Mouse (Mus musculus) frontal cortex, adult 2 months (tissue): ENCODE data around the gene Myzap. TPM values are rescaled to one million over a fixed set of nuclear protein-coding genes. Genes with fewer than 3 reads are reported as not detected.

Experiments used
- DNase-seq, 2 experiments: peaks; one replicate each; pipeline ENCODE4 v3.0.0; 2022; ENCODE audit warnings: low spot score in 1 of 2; ENCODE audit errors: extremely low spot score in 1 of 2
- polyA plus RNA-seq: library from polyadenylated mRNA; depleted of rRNA; stranded (reverse); fragments of >200 nt; gene quantifications from 2 replicates; pipeline ENCODE4 v1.2.3, GENCODE M21; 2012

Myzap gene
- polyA plus RNA-seq, 1 experiment: 0.74 TPM

DNA sequence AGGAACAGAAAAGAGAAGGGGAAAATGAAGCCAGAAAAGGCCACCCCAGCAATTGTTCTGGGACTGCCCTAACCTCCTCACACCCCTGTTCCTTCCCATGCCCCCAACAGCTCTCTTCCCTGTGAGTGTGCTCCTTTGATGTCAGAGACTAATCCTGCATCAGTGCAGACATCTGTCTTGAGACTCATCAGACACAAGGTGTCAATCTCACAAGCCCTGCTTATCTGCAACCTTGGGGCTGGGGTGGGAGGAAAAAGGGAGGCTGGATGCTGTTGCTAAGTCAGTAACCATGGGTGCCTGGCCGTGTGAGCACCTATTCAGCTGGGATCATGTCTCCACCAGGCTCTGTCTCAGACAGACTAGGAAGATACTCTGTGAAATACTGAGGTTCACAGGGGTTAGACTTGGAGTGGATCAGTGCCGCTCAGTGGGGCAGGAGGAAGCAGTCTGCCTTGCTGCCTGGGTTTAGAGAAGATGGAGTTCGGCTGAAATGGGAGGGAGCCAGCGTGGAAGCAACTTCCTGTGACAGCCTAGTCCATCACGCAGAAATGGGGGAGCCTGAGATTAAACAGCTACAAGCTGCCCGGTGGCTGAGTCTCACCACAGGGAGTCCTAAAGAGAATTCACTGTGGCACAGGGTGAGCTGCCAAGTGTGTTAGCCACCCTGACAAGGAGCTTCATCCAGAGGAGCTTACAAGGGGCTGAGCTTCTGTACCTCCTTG is 12.9 kb upstream of the Myzap start:
- no peak for DNase-seq

DNA sequence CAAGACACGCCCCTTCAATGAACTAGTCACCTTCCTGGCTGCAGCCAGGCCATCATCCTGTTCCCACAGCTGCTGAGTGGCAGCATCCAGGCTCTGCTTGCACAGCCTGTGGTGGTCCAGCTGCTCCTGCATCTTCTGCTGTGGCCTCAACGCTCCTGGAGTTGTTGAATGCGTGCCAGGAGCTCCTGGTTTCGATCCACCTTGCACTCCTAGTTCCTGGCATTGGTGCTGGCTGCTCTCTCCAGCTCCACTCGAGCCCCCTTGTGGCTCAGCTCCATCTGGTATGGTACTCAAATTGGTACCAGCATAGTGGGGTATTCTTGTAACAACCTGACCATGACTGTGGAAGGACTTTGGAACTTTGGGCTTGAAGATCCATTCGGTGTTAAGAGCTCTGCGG is 7.7 kb upstream of the Myzap start:
- no peak for DNase-seq

DNA sequence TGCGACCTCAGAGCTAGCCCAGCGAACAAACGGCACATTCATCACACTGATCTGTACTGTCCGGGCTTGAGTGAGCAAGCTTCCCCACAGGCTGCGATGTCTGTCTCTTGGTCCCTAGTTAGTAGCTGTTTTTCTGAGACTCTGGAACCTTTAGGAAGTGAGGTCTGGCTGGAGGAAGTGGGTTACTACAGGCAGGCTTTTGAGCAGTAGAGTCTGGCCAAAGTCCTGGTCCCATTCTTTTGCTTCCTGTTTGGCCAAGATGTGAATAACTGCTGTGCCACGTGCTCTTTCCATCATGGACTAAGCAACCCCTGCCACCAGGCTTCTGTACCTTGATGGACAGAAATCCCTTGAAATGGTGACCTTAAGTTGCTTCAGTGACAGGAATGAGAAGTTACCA is 4.7 kb upstream of the Myzap start:
- no peak for DNase-seq

DNA sequence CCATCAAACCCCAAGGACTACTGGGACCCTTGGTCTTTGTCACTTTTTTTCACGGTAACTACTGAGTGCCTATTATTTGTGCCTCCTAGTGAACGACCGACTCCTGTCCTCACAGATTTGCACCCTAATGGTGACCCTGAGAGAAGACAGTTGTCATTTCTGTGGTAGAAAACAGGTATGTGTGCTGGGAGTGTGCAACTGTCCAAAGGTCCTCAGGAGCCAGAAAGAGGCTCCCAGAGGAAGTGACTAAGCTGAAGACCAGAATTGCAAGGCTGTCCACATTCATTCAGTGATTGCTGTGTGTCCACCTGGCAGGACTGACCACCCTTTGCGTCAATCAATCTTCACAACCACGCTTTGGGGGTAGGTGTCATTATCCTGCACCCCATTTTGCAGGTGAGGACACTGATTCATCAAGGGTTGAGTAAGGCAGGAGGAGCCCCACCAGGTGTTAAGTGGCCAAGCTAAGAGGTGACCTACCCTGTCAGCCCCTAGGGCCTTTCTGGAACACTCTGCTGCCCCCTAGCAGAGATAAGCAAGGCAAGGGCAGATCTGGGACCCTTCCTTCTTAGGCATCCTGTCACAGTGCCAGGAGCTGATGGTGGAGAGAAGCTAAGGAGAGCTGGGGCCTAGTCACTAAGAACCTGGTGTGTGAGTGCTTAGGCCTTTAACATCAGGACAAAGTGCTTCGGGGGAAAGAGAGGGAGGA is 571 bp upstream of the Myzap start:
- DNase-seq: no peak

DNA sequence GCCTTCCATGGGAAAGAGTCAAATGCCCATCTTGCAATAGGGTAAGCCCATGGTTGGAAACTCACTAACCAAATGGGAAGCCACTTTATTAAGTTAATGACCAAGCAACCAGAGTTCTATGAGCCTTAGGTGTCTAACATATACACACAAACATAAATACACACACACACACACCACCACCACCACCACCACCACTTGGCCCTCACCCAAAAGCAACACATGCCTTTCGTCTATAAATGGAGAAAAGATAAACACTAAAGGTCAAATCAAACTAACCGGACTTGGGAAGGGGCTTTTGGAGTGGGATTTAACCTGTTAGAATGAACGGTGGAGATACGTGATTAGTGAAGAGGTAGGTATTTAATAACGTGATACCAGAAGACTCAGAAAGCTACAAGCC is 1.1 kb downstream of the Myzap start:
- no peak for DNase-seq

DNA sequence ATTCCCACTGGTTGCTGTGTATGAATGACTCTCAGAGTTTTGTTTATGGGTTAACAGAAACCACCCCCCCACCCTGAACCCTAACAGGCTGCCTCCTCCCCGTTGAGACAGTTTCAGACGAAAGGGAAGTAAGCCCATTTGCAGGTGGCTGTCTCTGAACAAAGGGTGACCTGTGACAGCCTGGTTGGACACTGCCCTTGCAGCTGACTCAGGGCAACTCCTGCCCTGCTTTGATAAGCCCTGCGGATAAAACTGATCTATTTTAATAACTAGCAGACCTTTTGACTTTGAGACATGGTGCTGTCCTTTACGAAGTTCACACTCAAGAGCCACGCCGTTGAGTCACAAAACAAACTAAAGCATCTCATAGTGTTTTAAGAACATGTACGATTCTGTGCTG is 2.4 kb downstream of the Myzap start:
- DNase-seq: no peak

DNA sequence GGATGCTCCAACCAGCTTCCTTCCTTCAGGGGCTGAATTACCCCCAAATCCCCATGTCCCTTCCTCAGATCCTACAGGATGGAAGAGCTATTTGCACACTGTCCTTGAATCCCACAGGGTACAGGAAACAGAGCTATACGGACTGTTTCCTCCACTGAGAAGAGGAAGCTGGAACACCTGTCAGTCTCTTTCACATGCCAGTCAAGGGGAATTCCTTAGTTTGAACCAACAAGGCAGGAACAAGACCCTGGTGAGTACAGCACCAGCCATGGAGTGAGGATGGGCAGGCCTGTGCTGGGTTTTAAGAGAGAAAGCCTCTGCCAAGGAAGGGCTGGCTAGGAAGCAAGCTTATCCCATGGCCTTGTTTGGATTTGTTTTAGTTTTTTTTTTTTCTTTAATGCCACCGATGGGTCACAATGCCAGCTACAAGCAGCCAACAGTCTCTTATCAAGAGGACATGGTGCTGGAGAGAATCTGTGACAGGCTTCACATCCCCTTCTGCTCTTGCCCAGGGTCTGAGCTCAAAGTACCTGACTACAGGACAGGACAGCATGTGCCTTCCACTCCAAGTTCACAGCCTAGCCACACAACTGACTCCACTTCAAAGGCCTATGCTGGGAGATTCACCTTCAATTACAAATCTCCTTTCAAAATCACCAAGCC is 3.1 kb downstream of the Myzap start:
- no peak for DNase-seq

DNA sequence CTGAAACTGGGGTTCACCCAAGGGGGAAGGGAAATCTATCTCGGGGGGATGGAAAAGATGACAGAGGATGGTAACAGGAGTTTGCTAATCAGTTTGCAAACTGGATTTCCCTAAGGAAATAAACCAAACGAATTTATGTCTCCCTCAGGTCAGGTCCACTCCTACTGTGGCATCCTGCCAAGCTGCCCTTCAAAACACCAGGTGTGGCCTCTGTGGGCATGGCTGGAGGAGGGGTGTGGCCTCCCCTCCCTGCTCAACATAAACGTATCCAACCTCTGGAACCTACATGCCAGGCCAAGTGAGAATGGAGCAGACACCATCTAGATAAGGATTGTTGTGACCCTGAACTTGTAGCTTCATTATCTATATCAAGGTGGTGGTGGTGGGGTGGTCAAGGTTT is 5.8 kb downstream of the Myzap start:
- no peak for DNase-seq

DNA sequence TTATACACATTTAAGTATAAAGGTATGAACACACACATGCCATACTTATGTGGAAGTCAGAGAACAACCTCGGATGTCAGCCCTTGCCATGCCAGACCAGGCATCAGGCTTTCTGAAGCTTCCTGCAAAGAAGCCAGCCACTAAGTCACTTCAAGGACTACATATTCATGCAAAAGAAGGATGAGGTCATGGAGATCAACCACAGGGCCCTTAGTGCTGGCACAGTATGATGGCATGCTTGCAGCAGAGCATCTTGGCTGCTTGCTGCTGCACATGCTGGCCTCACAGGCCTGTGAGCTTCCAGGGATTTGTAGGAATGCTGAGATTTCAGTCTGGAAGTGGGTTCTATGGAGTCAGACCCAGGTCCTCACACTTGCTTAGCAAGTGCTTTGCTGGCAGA is 9.4 kb downstream of the Myzap start:
- no peak for DNase-seq

GRCm38 (mm10) chr9:71578896-71579564 is 13.1 kb downstream of the Myzap start:
- no peak for DNase-seq

- DNase-seq: no peak
Observed at GRCm38 (mm10) chr9:71574440-71574839, 17.7 kb downstream of the Myzap start.

DNA sequence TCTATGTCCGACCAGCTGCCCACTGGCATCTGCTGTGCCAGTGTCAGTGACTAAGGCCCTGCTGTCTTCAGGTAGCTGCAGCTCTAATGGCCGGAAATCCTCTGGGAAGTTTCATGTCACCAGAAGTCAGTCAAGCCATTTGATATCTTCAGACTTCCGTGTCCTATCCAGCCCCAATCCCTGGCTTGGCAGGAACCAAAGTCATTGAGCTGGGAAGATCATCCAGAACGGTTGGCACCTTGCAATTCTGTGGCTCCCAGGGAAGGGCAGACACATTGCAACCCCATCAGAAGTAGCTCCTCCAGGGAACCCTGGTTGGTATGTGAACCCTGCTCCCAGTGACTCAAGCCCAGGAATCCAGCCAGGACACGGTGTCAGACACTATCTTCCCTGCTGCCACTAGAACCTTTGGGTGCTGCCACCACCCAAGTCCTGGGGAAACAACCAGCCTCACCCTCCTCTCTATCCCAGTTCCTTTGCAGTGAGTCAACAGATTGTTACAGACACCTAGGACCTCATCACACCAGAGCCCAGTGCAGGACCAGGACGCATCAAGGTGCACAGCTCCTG is 18.3 kb downstream of the Myzap start:
- DNase-seq: no peak

- DNase-seq: peak; percentile 11 to 61
Observed at GRCm38 (mm10) chr9:71571150-71571633, 21.0 kb downstream of the Myzap start.

DNA sequence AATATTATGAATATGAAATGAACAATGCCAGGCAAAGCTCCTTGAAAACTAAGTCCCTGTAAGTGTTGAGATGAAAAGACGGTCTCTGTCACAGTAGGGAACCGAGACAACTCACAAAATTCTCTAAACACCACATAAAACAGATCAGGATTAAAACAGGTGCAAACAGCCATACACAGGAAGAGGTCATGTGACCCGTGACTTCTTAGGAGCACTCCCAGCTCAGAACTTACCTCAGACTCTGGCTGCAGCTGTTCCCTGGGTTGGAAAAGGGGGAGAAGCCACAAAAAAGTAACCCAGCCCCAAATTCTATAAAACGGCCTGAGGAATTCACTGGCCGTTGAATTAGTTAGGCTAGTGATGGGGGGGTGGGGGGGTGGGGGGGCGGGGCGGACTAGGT is 22.0 kb downstream of the Myzap start:
- no peak for DNase-seq

DNA sequence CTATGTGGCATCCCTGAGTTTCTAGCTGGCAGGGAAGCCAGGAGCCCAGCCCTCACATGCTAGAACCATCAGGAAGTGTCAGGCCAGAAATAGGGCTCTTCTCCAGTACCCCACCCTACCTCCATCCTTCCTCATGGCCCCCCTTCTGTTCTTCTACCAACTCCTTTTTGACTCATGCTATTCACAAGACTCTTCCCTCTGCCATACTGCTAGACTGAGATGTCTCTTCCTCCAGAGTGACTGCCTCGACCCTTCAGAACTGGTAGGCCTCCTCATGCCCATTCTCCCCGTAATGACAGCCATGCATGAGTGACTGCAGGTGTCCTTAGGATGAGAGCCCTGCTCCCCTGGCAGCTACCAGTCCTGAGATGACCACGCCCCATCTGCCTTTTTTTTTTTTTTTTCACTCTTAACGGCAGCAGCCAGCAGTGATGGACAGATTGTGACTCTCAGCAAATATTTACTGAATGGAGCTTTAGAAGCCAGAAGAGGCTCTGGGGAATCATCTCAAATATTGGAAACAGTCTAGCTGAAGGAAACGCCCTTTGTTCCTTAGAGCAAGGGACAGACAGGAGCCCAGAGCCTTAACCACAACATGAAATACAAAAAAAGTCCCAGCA is 23.7 kb downstream of the Myzap start:
- no peak for DNase-seq

- DNase-seq: no peak
Observed at GRCm38 (mm10) chr9:71567391-71567790, 24.8 kb downstream of the Myzap start.

DNA sequence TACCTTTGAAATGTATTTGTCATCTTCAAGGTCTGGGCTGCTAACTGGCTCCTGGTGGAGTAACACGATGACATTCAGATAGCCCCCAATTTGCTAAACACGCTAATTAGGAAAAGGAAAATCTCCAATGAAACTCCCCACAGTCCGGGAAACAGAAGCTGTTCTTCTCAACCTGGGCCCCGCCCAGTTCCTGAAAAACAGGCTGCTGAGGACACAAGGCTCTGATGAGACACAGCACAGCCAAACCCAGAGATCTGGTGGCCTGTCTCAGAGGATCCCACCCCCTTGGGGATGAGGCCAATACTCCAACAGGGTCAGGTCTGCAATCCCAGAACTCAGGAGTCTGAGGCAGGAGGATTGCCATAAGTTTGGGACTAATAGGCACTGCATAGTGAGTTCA is 25.4 kb downstream of the Myzap start:
- no peak for DNase-seq

GRCm38 (mm10) chr9:71557737-71558136 is 34.4 kb downstream of the Myzap start:
- peak in 1 of 2 experiments; percentile 21 for DNase-seq

GRCm38 (mm10) chr9:71554001-71554400 is 38.2 kb downstream of the Myzap start:
- no peak for DNase-seq

- no peak for DNase-seq
Observed at GRCm38 (mm10) chr9:71550176-71550575, 42.0 kb downstream of the Myzap start.
